Mouse (Mus musculus): Measurements from ENCODE around the gene Nusap1.
"Not testable (repeated sequence)": the region's sequence is repeated elsewhere in the genome, so short reads cannot be mapped to it uniquely, and the experiment has no call there.

Nusap1 gene

DNA sequence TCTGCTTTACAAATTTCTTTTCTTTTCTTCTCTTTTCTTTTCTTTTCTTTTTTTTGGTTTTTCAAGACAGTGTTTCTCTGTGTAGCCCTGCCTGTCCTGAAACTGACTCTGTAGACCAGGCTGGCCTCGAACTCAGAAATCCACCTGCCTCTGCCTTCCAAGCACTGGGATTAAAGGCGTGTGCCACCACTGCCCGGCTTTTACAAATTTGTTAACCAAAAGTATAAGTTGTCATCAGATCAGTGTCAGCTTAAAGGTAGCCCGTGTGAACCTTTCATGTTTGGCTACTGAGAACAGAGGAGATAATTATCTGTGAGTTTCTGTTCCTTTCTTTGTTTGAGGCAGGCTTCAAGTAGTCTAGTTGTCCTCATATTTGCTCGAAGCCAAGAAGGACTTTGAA, 26.2 kb downstream of the Nusap1 start:
- DNase-seq (ENCODE audit: low spot score) = no peak

DNA sequence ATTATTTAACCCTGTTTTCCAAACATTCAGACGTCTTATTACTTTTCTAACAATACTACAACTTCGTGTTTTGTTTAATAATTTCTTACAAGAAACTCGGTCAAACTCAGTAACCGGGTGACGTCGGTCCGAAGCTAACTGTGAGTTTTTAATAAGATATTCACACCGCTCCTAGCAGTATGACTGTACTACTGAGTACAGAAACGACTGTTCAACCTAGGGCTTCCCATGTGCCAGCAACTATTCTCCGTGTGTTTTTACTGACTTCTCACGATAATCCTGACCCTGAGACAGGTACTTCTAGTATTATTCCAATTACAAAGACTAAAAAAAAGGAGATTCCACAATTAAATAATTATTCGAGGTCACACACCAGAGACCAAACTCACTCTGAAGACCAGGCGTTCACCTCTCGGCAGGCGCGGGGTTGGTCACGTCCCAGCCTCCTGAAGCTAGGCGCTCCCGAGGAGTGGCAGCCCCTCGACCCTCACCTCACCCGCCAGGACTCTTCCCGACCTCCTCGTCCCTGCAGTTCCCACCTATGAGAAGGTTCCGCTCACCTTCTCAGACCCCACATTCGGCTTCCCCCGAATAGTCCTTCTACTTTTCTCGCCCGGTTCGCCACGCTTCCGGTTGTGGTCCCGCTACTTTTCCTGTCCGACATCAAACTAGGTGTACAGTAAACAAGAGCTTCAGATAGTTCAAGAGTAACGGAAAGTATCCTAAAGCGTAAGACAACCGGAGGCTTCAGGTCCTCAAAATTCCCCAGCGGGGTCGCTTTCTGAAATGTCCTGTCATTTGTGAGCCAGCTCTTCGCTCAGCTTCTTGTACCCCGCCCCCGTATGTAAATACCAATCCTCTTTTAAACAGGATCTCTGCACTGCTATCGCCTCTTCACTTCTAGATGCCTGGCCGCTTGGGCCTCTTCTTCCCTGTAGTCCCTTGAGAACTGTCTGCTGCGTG, 44.4 kb downstream of the Nusap1 start, which contains the start of gene Ndufaf1:
Gene Ndufaf1, minus strand, starts transcription at position 608 of the 963 bp plus-strand sequence.
- DNase-seq (ENCODE audit: low spot score) = peak; percentile 82

DNA sequence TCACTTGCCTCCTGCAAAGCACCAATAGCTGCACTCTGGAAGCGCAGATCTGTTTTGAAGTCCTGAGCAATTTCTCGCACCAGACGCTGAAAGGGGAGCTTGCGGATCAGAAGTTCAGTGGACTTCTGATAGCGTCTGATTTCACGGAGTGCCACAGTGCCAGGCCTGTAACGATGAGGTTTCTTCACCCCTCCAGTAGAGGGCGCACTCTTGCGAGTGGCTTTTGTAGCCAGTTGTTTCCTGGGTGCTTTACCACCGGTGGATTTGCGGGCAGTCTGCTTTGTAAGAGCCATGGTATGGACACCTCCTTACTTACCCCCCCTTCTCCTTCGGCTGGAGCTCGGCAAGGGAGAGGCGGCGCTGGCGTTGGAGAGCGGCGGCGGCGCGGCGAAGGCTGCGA, 47.6 kb downstream of the Nusap1 start:
- DNase-seq (ENCODE audit: low spot score) = not testable (repeated sequence)

DNA sequence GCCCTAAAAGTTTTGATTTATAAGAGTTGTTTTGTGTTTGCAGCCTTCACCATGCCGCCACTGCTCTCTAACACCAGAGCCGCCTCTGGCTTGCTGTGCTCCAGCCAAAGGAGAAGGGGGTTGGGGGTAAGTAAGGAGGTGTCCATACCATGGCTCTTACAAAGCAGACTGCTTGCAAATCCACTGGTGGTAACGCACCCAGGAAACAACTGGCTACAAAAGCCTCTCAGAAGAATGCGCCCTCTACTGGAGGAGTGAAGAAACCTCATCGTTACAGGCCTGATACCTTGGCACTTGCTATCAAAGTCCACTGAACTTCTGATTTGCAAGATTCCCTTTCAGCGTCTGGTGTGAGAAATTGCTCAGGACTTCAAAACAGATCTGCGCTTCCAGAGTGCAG, 50.9 kb downstream of the Nusap1 start:
- no peak for DNase-seq (ENCODE audit: low spot score)

DNA sequence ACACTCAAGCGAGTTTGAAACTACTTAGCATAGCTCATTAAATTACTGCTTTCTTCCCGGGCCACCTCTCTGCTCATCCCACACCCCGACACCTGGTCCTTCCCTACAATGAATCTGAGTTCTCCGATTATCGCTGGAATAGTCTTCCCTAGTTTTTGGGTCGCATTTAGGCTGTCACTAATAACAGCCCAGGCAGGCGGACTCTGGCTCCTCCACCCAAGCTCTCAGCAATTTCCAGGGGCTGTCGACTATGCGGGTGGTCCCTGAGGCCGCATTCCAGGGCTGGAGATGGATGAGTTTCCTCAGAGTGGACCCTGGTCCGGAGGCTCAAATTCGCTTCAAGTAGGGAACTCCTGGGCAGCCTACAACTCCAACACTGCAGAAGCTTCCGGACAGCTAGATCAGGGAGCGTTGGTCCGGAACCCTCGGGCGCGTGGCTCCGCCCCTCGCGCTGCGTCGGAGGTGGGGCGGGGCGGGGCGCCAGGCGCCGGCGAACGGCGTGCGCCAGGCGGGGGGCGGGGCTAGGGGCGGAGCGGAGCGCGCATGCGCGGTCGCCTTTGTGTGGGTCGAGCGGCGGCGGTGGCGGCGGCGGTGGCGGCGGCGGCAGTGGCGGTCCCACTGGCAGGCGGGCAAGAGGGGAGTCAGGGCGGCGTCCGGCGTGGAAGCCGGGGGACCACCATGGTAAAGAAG, 56.6 kb downstream of the Nusap1 start, which contains the start of gene Rtf1:
Gene Rtf1, plus strand, starts transcription at position 544 of the 690 bp plus-strand sequence.
- DNase-seq (ENCODE audit: low spot score) = peak; percentile 68

DNA sequence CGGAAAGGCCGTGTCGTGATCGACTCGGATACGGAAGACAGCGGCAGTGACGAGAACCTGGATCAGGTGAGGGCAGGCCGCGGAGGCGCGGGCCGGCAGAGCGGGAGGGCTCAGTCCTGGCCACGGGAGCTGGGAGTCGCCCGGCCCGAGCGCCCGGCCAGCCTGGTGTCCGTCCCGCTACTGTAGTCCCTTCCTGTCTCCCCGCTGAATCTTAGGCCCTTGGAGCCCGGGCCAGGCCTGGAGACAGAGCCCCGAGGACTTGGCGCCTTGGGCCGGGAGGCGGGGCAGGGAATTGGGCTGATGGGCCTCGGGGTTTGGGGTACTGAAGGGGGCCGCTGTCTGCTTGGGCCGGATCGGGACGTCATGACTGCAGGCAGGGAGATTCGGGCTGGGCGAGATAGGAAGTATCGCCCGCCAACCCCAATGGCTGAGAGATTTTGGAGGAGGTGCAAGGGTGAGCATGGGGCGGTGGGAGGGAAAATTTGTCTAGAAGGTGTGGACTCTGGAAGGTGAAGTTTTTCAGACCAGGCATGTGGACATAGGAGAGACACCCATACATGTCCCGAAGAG, 57.2 kb downstream of the Nusap1 start:
- no peak for DNase-seq (ENCODE audit: low spot score)

DNA sequence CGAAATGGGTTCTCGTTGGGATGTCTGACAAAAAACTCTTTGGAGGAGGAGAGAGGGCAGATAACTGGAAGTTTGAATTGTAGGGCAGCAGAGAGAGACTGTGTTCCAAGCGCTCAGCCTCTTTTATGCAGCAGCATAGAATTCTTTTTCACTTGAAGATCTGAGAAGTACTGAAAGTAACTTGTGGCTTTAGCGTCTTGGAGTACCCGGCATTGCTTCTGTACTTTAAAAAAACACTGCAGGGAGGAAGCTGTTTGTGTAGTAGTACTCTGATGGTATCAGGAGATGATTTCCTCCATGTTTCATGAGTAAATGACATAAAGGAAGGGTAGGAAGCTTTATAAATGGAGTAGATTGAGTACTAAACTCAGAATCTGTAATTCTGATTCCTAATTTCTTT, 57.7 kb downstream of the Nusap1 start:
- DNase-seq (ENCODE audit: low spot score) = no peak

DNA sequence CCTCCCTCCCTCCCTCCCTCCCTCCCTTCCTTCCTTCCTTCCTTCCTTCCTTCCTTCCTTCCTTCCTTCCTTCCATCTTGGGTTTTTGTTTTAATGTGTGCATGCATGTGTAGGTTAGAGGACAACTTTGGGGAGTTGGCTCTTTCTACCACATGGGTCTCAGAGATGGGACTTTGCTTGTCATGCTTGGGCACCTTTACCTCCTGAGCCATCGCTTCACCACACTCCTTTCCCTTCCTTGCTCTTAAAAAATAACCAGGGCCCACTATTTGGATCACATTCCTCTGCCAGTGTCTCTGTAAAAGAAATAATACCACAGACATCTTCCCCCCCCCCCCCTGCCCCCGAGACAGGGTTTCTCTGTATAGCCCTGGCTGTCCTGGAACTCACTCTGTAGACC, 65.6 kb downstream of the Nusap1 start:
- DNase-seq (ENCODE audit: low spot score) = no peak

DNA sequence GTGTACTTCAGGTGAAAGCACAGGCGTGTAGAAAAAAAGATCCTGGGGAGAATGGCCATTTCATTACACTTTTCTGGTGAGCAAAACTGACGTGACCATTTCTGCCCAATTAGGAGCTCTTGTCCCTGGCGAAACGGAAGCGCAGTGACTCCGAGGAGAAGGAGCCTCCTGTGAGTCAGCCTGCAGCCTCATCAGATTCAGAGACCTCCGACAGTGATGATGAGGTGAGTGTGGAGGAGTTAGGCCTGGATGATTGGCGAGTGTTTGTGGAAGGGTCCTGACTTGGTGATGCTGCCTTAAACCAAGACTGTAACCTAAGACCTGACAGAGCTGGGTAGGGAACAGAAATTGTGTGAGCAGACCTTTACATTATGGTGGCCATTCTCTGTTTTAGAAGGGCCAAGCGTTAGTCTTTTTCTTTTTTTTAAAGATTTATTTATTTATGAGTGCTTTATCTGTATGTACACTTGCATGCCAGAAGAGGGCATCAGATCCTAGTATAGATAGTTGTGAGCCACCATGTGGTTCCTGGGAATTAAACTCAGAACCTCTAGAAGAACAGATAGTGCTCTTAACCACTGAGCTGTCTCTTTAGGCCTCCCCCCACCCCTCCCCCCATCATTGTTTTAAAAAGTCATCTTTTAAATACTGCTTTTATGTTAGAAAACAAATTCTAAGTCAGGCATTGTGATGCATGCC, 74.1 kb downstream of the Nusap1 start:
- no peak for DNase-seq (ENCODE audit: low spot score)

DNA sequence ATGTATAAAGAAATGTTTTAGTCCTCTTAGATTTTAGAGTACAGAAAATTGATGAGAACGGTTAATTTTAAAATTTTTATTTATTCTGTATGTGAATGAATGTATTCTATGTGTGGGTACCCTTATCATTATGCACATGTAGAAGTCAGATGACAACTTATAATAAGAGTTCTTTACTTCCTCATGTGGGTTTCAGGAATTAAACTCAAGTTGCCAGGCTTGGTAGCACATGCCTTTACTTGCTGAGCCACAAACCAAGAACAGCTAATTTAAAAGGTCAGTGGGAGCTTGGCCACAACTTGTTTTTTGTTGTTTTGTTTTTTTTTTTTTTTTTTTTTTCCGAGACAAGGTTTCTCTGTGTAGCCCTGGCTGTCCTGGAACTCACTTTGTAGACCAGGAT, 76.7 kb downstream of the Nusap1 start:
- no peak for DNase-seq (ENCODE audit: low spot score)

DNA sequence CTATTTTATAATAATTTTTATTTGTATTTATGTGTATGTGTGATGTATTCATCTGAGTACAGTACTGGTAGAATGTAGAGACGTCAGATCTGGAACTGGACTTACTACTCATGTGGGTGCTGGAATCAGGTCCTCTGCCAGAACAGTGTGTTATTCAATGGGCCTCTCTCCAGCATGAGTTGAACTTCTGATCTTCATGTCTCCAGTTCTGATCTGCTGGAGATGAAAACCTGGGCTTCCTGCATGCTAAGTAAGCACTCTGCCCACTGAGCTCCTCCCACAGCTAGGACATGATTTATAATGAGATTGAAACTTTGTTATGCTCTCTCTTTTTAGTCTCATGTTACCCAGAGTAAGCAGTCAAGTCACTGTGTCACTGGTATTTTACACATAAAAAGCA, 78.0 kb downstream of the Nusap1 start:
- DNase-seq (ENCODE audit: low spot score) = no peak

DNA sequence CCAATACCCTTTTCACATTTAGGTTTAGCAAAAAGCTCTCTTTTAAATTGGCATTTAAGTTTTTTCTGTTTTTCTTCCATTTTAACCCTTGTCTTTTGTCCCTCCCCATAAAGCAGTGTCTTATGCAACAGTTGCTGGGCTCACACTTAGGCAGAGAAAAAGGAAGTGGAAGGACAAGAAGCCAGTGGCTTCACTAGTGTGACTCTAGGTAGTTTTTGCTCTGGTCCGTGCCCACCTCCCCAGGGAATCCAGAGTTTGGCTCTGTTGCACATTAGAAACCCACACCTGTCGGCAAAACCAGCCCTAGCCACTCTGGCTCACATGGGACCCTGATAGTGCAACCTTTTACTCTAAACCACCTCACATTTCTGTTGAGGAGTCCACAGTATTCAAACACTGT, 80.4 kb downstream of the Nusap1 start:
- no peak for DNase-seq (ENCODE audit: low spot score)

DNA sequence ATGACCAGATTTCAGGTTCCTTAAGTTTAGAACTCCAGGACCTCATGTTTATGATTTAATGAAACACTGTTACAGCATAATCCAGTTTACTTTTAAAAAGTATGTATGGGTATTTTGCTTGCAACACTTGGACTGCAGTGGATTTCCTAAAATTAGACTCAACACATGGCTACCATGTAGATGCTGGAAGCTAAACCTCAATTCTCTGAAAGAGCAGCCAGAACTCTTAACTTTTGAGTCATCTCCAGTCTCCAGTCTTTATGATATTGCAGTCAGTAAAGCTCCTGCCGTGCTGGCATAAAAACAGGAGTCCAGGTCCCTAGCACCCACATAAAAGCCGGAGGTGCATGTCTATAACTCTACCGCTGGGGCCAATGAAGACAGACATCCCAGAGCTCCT, 81.9 kb downstream of the Nusap1 start:
- DNase-seq (ENCODE audit: low spot score) = no peak
